Mouse (Mus musculus) T-helper 1 cell (primary cell): ENCODE measurements around the gene Nedd9.

Experiments
- in situ Hi-C: fragments of 300-600 bp; cut with MboI, MseI; formaldehyde crosslinking; loops from one replicate; pipeline ENCODE4 v1.15.1; 2025; ENCODE audit warnings: high pct_unique_total_duplicates

The Nedd9 gene

DNA sequence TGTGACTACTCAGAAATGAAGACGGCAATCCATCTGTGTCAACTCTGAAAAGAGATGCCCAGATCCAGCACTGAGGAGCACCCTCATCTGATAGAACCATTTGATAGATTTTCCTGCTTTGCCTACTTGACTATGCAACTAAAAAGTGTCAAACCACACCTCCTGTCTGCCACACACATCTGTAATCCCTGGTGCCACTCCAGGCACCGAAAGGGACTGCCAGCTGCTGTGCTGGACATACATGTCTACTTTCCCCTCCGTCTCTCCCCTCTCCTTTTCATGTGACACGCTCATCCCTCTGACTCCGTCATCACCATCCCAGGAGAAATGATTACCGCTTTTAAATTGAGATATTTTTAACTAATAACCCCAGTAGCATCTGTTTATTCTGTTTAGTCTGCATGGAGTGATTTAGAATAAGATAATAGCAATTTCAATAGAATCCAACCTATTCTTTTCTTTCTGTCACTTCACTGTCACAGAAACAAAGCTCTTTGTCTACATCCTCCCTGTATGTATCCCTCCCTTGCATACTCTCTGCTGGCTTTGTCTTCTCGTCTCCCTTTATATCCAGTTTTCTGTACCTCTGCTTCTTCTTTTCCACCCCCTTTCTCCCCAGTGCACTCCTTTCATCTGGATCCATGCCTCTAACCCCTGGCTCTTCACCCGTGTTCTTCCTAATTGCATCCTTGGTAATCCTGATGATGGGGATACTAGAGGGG is 5.0 kb upstream of the Nedd9 start:
- in situ Hi-C loops: no loop called here

- in situ Hi-C loops: no loop called here
These were observed 4.4 kb upstream of the Nedd9 start for GRCm38 (mm10) chr13:41491522-41491921.

DNA sequence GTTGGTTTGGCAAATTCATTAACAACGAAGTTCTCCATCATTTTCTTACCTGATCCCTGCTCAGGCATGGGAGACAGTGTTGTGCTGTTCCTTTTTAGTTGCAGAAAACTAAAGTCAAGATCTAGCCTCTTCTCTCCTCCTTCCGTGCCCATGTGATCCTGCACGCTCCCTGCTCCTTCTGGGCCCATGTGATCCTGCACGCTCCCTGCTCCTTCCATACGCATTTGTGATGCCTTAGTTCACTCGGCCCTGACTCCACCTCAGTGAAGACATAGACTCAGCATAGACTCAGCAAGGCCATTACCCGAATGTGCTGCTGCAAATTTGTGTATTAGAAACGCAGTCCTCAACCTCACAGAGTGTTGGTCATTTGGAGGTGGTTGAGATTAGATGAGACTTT is 3.1 kb upstream of the Nedd9 start:
- in situ Hi-C loops: no loop called here

DNA sequence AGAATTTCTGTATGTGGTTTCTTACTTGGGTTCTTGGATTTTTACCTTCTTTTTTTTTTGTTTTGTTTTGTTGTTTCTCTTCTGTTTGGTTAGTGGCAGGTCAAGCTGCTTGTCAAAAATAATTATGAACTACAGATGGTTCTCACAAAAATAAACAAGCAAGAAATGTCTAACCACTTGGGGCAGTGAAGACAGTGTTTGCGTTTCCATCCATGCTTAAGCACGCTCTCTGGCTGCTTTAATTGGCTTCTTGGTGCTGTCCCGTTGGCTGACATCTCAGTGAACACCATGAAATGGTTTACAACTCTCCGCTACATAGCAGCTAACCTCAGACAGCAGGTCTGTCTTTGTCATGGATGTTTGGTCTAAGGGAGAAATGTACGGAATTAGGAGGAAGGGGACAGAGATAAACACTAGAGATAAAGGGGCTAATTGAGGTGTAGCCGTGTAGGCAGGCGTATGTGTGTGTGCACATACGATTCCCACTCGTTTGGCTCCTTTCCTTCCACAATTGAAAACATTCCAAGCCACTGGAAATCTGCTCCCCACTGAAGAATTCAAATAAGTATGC is 2.6 kb upstream of the Nedd9 start:
- in situ Hi-C loops: no loop called here

- in situ Hi-C loops: no loop called here
These were observed 214 bp upstream of the Nedd9 start for GRCm38 (mm10) chr13:41487409-41487743.

DNA sequence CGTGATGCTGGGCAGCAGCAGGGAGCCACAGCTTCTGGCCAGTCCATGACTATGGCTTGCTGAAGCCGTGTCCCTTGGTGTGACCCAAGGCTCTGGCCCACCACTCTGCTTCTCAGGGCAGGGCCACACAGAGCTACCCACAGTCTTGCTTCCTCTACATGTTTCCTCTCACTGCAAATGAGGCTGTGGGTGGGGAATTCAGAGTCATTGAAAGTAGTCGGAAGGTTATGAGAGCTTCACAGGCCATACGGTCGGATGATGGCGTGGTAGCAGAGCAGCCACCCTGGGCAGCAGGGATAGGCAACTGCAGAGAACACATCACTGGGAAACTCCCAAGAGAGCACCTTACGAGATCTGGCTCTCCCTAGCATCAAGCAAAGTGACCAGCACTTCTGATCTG is 3.2 kb downstream of the Nedd9 start:
- in situ Hi-C loops: no loop called here

- in situ Hi-C loops: no loop called here
These were observed 4.7 kb downstream of the Nedd9 start for GRCm38 (mm10) chr13:41482408-41483011.

DNA sequence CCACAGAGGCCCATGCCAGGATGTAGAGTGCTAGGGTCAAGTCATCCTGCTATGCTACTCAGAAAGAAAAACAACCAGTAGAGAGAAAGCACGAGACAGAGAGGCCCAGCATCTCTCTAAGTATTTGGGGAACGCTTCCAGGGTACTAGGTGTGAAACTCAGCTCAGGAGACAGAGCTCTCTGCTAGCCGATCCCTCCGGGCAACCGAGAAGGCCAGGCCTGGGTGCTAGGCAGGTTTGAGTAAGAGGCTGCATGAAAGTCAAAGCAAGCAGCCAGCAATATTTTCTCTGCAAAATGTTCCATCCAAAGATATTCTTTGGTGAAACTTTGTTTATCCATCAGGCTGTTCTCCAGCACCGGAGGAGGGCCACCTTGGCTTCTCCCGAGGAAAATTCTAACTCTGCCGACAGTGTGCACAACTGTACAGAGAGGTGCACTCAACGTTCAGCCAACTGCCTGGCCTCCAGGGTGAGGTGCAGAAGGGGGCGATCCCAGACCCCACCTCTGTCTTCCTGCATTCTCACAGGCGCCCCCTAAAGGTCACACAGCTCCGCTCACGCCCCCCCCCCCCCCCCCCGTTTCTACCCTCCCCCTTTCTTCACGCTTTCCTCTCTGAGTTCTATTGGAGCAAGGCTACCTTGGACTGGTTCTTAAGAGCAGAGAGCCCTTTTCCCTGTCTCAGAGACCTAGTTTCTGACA is 7.3 kb downstream of the Nedd9 start:
- in situ Hi-C loops: loop anchor here (5.0 kb wide), 1 partner anchor 113 kb away; no protein-coding TSS in a partner anchor

GRCm38 (mm10) chr13:41476216-41476615 is 10.9 kb downstream of the Nedd9 start:
- in situ Hi-C loops: loop anchor here (5.0 kb wide), 1 partner anchor 109 kb away; no protein-coding TSS in a partner anchor

DNA sequence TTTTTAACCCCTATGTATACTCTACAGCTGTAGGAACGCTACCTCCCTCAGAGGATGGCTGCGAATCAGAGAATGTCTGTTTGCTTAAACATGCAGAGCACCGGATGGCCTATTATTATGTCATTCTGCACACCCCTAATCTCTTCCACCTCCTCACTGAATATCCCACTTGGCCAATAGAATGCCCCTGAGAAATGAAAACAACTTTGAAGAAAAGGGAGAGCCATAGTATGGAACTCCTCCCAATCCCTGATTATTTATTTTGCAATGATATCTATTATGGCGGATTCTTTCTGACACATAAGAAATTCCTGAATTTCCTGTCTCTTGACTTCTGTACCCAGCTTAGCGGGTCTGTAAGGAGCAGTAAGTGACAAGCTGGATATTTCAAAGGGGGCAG is 12.8 kb downstream of the Nedd9 start:
- in situ Hi-C loops: no loop called here

DNA sequence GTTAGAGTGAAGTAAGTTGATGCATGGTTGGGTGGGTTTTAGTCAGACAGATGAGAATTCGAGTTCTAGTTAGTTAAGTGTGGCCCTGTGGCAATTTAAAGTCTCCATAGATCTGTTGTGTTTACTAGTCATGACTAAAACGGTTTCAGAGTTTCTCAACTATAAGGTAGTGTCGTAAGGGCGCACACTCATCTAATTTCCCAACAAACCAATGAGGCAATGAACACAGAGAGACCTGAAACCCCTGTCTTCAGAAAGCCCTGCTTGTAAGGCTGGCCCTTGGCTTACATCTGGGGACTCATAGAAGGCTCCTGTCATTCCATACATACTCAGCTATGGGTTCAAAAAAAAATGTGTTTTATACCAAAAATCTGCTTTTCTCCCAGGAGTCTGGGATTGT is 13.7 kb downstream of the Nedd9 start:
- in situ Hi-C loops: no loop called here

GRCm38 (mm10) chr13:41472878-41473424 is 14.2 kb downstream of the Nedd9 start:
- in situ Hi-C loops: no loop called here

GRCm38 (mm10) chr13:41468277-41468676 is 18.9 kb downstream of the Nedd9 start:
- in situ Hi-C loops: no loop called here

DNA sequence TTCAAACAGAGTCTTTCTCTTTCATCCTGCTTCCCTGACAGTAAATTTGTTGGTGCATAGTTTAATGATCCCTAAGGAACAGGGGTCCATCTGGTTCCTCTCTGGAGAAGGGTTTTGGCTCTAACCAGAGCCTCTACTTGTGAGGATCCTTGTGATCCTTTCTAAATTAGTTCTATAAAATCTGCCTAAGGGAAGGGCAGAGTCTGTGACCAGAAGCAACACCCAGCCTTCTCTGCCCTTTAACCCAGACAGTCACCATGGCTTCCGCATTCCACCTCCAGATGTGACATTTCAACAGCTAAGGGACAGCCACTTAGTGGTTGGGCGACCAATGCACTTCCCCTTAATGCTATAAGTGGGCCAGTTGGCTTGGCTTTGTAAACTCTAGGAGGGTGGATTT is 20.1 kb downstream of the Nedd9 start:
- in situ Hi-C loops: no loop called here

GRCm38 (mm10) chr13:41466616-41467015 is 20.5 kb downstream of the Nedd9 start:
- in situ Hi-C loops: no loop called here

DNA sequence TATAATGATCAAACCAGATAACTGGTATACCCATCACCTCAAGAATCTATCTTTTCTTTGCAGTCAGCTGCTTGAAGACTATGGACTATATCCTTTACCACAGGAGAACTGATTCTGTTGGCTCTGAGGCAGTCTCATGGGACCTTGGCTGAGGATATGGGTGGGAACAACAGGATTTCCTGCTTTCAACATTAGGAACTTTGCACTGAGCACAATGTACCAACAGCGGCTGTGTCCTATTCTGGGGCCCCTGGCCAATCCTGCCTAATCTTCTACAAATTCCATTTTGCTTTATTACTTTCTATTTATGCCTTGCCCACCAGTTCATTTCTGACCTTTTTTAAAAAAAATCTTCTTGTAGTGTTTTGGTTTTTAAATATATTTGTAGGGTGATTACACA is 21.0 kb downstream of the Nedd9 start:
- in situ Hi-C loops: no loop called here

DNA sequence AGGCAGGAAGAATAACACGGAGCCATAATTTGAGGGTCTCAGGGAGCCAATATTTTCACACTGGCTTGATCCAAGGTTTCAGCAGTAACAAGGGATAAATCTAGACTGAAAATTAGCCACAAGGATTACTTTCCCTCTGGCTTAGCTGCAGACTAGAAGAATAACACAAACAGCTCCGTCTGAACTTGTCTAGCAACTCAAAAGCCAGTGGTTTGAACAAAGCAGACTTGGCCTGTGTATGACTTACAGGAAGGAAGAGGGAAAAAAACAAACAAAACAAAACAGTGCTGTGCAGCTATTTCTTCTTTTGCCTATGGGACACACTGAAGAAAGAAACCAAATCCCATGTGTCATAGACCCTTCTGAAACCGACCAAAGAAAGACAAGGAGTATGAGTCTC is 25.7 kb downstream of the Nedd9 start:
- in situ Hi-C loops: no loop called here

DNA sequence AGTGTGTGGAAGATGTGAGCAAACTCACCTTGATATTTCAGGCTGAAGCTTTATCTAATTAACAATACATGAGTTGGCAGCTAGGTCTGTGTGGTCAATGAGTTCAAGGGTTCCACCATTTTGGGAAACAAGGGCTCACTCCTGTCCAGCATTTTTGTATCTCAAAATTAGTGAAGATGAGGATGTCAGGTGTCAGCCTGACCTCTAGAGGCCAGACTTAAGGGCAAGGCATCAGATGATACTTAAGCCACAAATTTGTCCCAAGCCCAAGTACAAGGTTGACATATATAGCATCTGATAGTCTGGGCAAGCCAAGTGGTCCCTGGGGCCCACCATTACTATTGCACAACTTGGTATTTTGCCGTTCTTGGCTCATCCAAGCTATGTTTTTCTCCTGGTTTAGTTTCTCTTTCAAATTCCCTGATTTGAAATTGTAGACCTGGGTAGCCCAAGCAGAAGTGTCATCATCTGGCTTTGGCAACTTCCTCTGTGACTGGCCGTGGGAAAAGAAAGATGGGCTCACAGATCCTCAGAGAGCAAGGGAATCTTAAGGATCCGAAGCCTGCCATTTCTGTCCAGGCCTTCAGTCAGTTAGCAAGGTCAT is 27.4 kb downstream of the Nedd9 start:
- in situ Hi-C loops: no loop called here

- in situ Hi-C loops: no loop called here
These were observed 28.5 kb downstream of the Nedd9 start for GRCm38 (mm10) chr13:41458709-41459108.

DNA sequence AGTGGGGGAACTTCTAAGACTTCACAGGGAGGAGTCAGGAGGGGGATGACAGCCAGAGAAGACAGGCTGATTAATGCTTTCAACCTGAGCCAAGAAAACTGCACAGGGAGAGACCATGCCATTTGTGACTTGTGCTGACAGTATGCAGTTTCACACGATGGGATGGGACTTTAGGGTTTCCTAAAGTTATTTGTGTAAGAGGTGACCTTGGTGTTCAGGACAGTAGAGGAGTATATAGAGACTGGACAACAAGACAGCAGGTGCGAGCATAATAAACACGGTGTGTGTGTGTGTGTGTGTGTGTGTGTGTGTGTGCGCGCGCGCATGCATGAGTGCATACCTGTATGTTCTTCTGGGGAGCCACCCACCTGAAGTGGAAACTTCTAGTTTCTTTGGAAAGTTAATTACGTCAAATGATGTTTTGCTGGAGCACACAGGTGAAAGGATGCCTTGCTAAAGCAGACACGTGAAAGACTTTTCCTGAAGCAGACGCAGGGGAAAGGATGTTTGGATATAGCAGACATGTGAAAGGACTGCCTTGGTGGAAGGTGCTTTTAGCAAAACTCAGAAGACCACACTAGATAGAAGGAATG is 29.3 kb downstream of the Nedd9 start:
- in situ Hi-C loops: no loop called here

- in situ Hi-C loops: no loop called here
These were observed 29.9 kb downstream of the Nedd9 start for GRCm38 (mm10) chr13:41457030-41457797.
